Mouse (Mus musculus): ENCODE results near the gene Tulp1. TPM values are rescaled to one million over a fixed set of nuclear protein-coding genes. Genes with fewer than 3 reads are reported as not detected.
"Not testable (repeated sequence)": the region's sequence is repeated elsewhere in the genome, so short reads cannot be mapped to it uniquely, and the experiment has no call there.

Tulp1 gene
- polyA plus RNA-seq, 1 experiment from 2014 or later: 3.3 TPM

DNA sequence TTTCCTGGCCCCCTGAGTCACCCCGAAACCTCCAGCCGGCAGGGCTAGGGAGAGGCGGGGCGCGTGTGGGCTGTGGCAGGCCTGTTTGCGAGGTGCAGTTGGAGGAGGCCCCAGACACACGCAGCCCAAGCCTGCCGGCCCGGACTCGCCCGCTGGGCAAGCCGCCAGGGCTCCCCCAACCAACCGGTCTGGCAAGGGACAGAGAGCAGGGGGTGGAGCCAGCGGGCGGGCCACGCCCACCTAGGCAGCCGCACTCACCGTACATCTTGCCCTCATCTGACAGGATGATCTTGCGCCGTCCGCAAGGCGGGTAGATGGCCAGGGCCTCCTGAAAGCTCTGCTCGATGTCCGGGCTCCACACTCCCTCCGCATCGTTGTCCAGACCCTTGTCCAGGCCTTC, 23.9 kb downstream of the Tulp1 start:
- Histone ChIP-seq H3K36me3 (ENCODE audit: control insufficient read depth, insufficient read depth, low read length) (peaks cover 2% of the 10 kb centered on the region), H3K4me3 (ENCODE audit: low read depth, low read length) (peak overlapping the region; percentile 8; the same call in 1 of the 2 replicates), H3K27me3 (ENCODE audit: control insufficient read depth, insufficient read depth, low read length) (peaks cover 2% of the 10 kb centered on the region; the same call in 1 of the 2 replicates), H3K9me3 (ENCODE audit: control insufficient read depth, low read length) (no peaks in the 10 kb centered on the region), H3K27ac (ENCODE audit: low read depth, low read length) (no peak overlapping the region), H3K9ac (ENCODE audit: low read length) (peak overlapping the region; percentile 52), H3K4me2 (ENCODE audit: low read depth) (peak overlapping the region; percentile 36), H3K4me1 (ENCODE audit: control insufficient read depth, insufficient read depth, low read length) (peaks cover 22% of the 10 kb centered on the region)
- DNase-seq (ENCODE audit: low spot score) (peak; percentile 80), ATAC-seq (ENCODE audit: insufficient read depth, low FRiP score, low TSS enrichment) (peak; percentile 58; the same call in 1 of the 2 replicates)
- WGBS: 4% methylated on average over 26 of the region's 26 CpGs

DNA sequence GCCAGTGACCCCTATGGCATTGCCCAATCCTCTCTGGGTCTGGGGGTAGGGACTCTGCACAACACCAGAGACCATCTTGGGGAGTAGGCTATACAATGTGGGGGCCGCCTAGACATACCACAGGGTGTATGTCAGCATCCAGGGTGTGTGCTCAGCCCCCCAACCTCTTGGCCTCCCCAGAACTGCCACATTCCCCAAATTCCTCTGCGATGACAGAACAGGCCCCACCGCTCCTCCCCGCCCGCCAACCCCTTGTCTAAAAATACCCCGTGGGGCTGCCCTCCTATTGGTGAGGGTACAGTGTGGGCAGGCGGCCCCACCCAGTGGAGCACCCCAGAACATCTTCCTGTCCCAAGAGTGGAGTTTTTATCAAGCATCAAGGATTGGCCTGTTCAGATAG, 24.4 kb downstream of the Tulp1 start:
- no peak overlapping the region; the same call in 1 of the 2 replicates for H3K4me3 ChIP-seq (ENCODE audit: low read depth, low read length)
- DNase-seq (ENCODE audit: low spot score) (no peak), ATAC-seq (ENCODE audit: insufficient read depth, low FRiP score, low TSS enrichment) (peak; percentile 6; the same call in 1 of the 2 replicates)
- H3K4me2 ChIP-seq (ENCODE audit: low read depth): no peak overlapping the region
- H3K27ac ChIP-seq (ENCODE audit: low read depth, low read length): no peak overlapping the region
- 83% methylated on average over 7 of the region's 7 CpGs for WGBS
- peaks cover 16% of the 10 kb centered on the region for H3K4me1 ChIP-seq (ENCODE audit: control insufficient read depth, insufficient read depth, low read length)
- peaks cover 2% of the 10 kb centered on the region for H3K36me3 ChIP-seq (ENCODE audit: control insufficient read depth, insufficient read depth, low read length)
- H3K9ac ChIP-seq (ENCODE audit: low read length): peak overlapping the region; percentile 52
- H3K27me3 ChIP-seq (ENCODE audit: control insufficient read depth, insufficient read depth, low read length): no peaks in the 10 kb centered on the region; the same call in 1 of the 2 replicates
- H3K9me3 ChIP-seq (ENCODE audit: control insufficient read depth, low read length): no peaks in the 10 kb centered on the region

DNA sequence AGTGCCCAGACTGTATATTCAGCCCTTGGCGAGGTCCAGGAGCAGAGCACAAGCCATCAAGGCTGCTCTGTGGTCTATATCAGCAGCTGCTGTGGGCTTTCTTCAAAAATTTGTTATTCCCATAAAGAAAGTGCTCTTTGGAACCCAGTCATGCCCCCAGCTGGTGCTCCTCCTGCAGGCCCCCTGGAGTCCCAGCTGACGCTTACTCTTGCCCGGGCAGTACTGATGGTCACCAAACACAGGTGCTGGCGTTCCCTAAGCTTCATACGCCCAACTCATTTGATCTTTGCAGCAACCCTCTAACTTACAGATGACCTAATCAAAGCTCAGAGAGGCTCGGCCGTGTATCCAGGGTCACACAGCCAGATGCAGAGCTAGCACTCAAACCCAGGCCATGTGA, 27.5 kb downstream of the Tulp1 start:
- Histone ChIP-seq H3K27me3 (ENCODE audit: control insufficient read depth, insufficient read depth, low read length) (no peaks in the 10 kb centered on the region), H3K4me1 (ENCODE audit: control insufficient read depth, insufficient read depth, low read length) (peaks cover 12% of the 10 kb centered on the region), H3K4me2 (ENCODE audit: low read depth) (no peak overlapping the region), H3K4me3 (ENCODE audit: low read depth, low read length) (no peak overlapping the region), H3K36me3 (ENCODE audit: control insufficient read depth, insufficient read depth, low read length) (peaks cover 2% of the 10 kb centered on the region), H3K27ac (ENCODE audit: low read depth, low read length) (no peak overlapping the region), H3K9ac (ENCODE audit: low read length) (no peak overlapping the region), H3K9me3 (ENCODE audit: control insufficient read depth, low read length) (no peaks in the 10 kb centered on the region)
- DNase-seq (ENCODE audit: low spot score) (no peak), ATAC-seq (ENCODE audit: insufficient read depth, low FRiP score, low TSS enrichment) (no peak)
- 88% methylated on average over 7 of the region's 7 CpGs for WGBS

DNA sequence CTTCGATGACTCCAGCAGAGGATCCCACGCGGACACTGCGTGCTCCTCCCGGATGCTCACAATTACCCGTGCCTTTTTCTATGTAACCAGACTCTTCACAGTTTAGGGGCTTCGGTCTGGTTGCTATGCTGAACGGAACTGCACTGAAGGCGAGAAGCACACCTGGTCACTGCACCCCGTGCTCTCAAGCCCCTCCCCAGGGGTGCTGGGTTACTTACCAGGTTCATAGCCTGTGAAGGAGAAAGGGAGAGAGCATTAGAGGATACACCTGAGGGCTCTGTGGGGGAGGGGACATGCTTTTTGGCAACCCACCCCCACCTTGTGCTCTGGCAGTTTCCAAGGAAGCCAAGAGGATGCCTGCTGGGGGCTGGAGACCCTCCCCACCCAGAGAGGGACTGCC, 29.8 kb downstream of the Tulp1 start:
- ATAC-seq (ENCODE audit: insufficient read depth, low FRiP score, low TSS enrichment) (no peak), DNase-seq (ENCODE audit: low spot score) (no peak)
- H3K9me3 ChIP-seq (ENCODE audit: control insufficient read depth, low read length): no peaks in the 10 kb centered on the region
- H3K27me3 ChIP-seq (ENCODE audit: control insufficient read depth, insufficient read depth, low read length): no peaks in the 10 kb centered on the region
- peaks cover 4% of the 10 kb centered on the region; the same call in 1 of the 2 replicates for H3K4me1 ChIP-seq (ENCODE audit: control insufficient read depth, insufficient read depth, low read length)
- H3K36me3 ChIP-seq (ENCODE audit: control insufficient read depth, insufficient read depth, low read length): no peaks in the 10 kb centered on the region; the same call in none of the 2 replicates
- H3K4me2 ChIP-seq (ENCODE audit: low read depth): no peak overlapping the region
- H3K9ac ChIP-seq (ENCODE audit: low read length): no peak overlapping the region
- no peak overlapping the region for H3K27ac ChIP-seq (ENCODE audit: low read depth, low read length)
- 74% methylated on average over 10 of the region's 10 CpGs for WGBS
- H3K4me3 ChIP-seq (ENCODE audit: low read depth, low read length): no peak overlapping the region

DNA sequence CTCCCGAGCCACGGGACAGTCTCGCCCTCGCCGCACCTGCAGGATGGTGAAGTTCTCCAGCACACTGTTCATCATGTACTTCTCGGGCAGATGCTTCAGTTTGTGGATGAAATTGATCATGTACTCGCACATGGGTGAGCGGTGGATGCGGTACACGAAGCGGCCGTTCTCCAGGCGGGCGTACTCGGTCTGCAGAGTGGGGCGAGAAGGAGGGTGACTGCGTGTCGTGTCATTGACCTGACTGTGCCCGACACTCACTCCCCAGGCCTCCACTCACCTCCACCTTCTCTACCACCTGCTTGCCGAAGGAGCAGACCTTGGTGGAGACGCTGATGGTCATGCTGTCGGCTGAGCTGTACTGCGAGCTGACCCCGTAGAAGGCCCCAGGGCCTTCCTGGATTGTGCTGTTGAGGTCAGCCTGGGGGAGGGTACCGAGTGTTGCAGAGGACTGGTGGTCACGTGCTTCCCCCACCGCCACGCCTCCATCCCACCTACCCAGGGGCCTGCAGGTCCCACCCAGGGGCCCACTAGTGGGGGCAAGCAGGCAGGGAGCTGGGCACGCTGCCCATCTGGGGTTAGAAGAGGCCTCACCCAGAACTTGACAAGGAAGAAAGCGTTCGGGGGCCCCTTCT, 32.0 kb downstream of the Tulp1 start:
- no peak overlapping the region for H3K27ac ChIP-seq (ENCODE audit: low read depth, low read length)
- DNase-seq (ENCODE audit: low spot score) (no peak), ATAC-seq (ENCODE audit: insufficient read depth, low FRiP score, low TSS enrichment) (no peak)
- H3K4me2 ChIP-seq (ENCODE audit: low read depth): no peak overlapping the region
- no peaks in the 10 kb centered on the region for H3K27me3 ChIP-seq (ENCODE audit: control insufficient read depth, insufficient read depth, low read length)
- peaks cover 2% of the 10 kb centered on the region for H3K36me3 ChIP-seq (ENCODE audit: control insufficient read depth, insufficient read depth, low read length)
- no peak overlapping the region for H3K9ac ChIP-seq (ENCODE audit: low read length)
- no peaks in the 10 kb centered on the region for H3K9me3 ChIP-seq (ENCODE audit: control insufficient read depth, low read length)
- H3K4me1 ChIP-seq (ENCODE audit: control insufficient read depth, insufficient read depth, low read length): peaks cover 12% of the 10 kb centered on the region
- 64% methylated on average over 30 of the region's 31 CpGs for WGBS
- H3K4me3 ChIP-seq (ENCODE audit: low read depth, low read length): no peak overlapping the region

DNA sequence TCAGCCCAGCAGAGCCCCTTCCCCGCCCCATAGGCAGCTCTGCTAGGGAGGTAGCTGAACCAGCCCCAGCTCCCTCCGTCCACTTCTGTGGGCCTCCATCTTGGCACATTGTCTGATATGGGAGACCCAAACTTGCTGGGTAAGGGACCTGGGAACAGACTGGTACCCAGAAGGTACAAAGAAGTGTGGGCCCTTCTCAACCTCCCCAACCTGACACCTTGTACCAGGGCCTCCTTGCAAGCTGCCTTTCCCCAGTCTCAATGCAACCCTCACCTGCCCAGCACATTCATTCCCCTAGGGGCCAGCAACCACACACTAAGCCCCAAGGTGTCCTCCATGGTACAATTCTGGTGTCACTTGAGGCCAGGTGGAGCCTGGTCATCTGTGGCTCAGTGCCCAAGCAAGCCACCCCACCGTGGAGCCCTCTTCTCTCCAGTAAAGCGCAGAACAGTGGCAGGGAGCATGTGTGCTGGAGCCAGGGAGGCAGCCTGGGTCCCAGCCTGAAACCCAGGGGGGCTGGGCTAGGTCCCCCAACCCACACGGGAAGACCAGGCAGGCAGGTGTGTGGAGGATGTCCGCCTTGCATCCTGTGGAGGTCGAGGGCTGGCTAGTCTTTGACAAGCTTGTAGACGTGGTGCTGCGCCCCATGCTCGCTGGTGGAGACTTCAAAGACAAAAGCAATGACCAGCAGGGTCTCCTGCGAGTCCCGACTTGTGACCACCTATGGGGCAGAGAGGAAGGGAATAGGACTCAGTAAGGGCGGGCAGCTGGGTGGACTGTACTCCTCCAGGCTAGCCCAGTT, 32.7 kb downstream of the Tulp1 start:
- H3K9me3 ChIP-seq (ENCODE audit: control insufficient read depth, low read length): no peaks in the 10 kb centered on the region
- H3K4me3 ChIP-seq (ENCODE audit: low read depth, low read length): no peak overlapping the region
- peaks cover 19% of the 10 kb centered on the region for H3K4me1 ChIP-seq (ENCODE audit: control insufficient read depth, insufficient read depth, low read length)
- H3K27ac ChIP-seq (ENCODE audit: low read depth, low read length): no peak overlapping the region
- no peak overlapping the region for H3K9ac ChIP-seq (ENCODE audit: low read length)
- no peak for ATAC-seq (ENCODE audit: insufficient read depth, low FRiP score, low TSS enrichment)
- peaks cover 2% of the 10 kb centered on the region for H3K36me3 ChIP-seq (ENCODE audit: control insufficient read depth, insufficient read depth, low read length)
- DNase-seq (ENCODE audit: low spot score): no peak
- no peaks in the 10 kb centered on the region for H3K27me3 ChIP-seq (ENCODE audit: control insufficient read depth, insufficient read depth, low read length)
- 45% methylated on average over 13 of the region's 13 CpGs for WGBS
- no peak overlapping the region for H3K4me2 ChIP-seq (ENCODE audit: low read depth)

DNA sequence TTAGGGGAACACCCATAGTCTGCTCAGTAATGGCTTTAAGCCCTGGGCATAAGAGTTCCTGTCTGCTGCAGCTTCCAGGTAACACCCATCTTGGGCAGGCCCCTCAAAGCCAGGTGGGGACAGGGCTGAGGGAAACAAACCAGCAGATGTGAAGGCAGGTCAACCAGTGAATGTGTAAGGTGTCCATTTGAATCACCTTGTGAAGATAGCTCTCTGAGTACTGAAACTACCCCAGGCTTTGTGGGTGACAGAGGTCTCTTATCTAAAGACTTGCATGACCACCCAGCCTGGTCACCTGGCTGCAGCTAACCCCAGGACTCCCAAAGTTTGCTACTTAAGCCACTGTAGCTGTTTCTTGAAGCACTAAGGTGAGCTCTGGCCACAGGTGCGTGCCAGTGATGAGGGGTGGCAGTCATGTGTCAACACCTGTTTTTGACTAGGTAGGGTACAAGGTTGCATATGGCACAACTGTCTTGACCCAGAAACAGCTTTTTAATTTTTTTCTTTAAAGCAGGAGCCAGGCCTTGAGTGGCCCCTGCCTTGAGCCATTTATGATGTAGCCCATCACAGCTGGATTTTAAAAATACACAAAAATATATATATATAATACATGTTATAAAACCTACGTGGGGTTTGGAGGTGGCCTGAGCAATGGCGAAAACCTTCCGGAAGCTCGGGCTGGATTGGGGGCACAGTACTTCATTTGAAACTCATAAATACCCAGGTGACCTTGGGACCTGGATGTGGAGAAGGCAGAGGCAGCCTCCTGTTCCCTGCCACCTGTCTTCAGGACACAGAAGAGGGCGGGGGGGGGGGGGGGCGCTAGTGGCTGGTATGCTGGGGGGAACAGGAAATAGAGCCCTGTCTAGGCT, 33.5 kb downstream of the Tulp1 start:
- Histone ChIP-seq H3K4me3 (ENCODE audit: low read depth, low read length) (no peak overlapping the region), H3K9me3 (ENCODE audit: control insufficient read depth, low read length) (no peaks in the 10 kb centered on the region), H3K4me2 (ENCODE audit: low read depth) (no peak overlapping the region), H3K36me3 (ENCODE audit: control insufficient read depth, insufficient read depth, low read length) (peaks cover 2% of the 10 kb centered on the region), H3K27ac (ENCODE audit: low read depth, low read length) (no peak overlapping the region), H3K9ac (ENCODE audit: low read length) (no peak overlapping the region), H3K27me3 (ENCODE audit: control insufficient read depth, insufficient read depth, low read length) (no peaks in the 10 kb centered on the region), H3K4me1 (ENCODE audit: control insufficient read depth, insufficient read depth, low read length) (peaks cover 19% of the 10 kb centered on the region)
- ATAC-seq (ENCODE audit: insufficient read depth, low FRiP score, low TSS enrichment) (no peak), DNase-seq (ENCODE audit: low spot score) (no peak)
- WGBS: 38% methylated on average over 5 of the region's 7 CpGs

DNA sequence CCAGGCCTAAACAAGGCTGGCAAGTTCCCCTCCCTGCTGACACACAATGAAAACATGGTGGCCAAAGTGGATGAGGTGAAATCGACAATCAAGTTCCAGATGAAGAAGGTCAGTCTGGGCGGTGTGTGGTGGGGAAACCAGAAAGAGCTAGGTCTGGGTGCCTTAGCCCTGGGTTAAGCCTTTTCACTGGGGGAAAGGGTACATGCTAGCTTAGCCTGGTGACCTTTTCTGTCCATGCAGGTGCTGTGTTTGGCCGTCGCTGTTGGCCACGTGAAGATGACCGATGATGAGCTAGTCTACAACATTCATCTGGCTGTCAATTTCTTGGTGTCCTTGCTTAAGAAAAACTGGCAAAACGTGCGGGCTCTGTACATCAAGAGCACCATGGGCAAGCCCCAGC, 34.4 kb downstream of the Tulp1 start:
- not testable (repeated sequence) for ATAC-seq (ENCODE audit: insufficient read depth, low FRiP score, low TSS enrichment); H3K36me3 ChIP-seq (ENCODE audit: control insufficient read depth, insufficient read depth, low read length); H3K27ac ChIP-seq (ENCODE audit: low read depth, low read length); H3K9me3 ChIP-seq (ENCODE audit: control insufficient read depth, low read length); H3K9ac ChIP-seq (ENCODE audit: low read length); H3K4me3 ChIP-seq (ENCODE audit: low read depth, low read length); H3K4me2 ChIP-seq (ENCODE audit: low read depth); H3K27me3 ChIP-seq (ENCODE audit: control insufficient read depth, insufficient read depth, low read length); DNase-seq (ENCODE audit: low spot score)
- 62% methylated on average over 6 of the region's 8 CpGs for whole genome bisulfite sequencing
- peaks cover 19% of the 10 kb centered on the region for H3K4me1 ChIP-seq (ENCODE audit: control insufficient read depth, insufficient read depth, low read length)

All from neural tube, embryonic 11.5 days (tissue).